Mouse (Mus musculus): Measurements from ENCODE around the gene Mmp17.

DNA sequence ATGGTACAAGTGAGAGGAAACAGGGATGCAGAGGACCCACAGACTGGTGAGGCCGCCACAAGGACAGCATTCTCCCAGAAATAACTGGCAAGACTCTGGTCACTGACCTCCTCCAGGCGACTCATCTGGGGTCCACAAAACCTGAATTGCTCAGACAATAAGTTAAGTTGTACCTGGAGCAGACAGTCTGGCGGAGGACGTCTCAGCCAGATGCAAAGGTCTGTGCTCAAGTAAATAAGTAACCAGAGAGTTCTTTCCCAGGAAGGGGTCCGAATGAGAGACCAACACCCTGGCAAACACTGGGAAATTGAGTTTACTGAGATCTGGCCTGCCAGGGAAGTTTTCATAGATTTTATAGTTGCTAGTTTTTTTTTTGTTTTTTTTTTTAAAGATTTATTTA is 37.4 kb downstream of the Mmp17 start:
- TF ChIP-seq CTCF (IDR thresholded peaks at IDR 0.05; ENCODE audit: control insufficient read depth, insufficient read depth, low read length), result no peak
- no peak for TF ChIP-seq POLR2A (IDR thresholded peaks at IDR 0.05; ENCODE audit: borderline replicate concordance, control insufficient read depth, low read depth, low read length)

Measured in bone marrow, adult 2 months (tissue).